Comparison of ENCODE assay signal across 8 mouse cellular contexts in genomic region chr11:118248150-118249011, GRCm38 (mm10). TPM values are rescaled to one million over a fixed set of nuclear protein-coding genes. Genes with fewer than 3 reads are reported as not detected.
DNase-seq lines count a peak whose midpoint lies in the region; ATAC-seq lines count a peak whose summit lies in the region.

Gene Cyth1 (minus strand): TSS chr11:118248592.

- H3K4me3 ChIP-seq in heart, embryonic 10.5 days, result peak within 1 kb of the TSS; percentile 86
- peak within 1 kb of the TSS; percentile 92 for H3K4me3 ChIP-seq in kidney, embryonic 15.5 days (replicated peaks)

- H3K4me2 ChIP-seq in kidney, embryonic 15.5 days, result peak within 1 kb of the TSS; percentile 89

- H3K27me3 ChIP-seq in heart, embryonic 10.5 days (ENCODE audit: insufficient read depth, poor library complexity, severe bottlenecking), result no peaks in the 10 kb centered on the region
- H3K27me3 ChIP-seq in kidney, embryonic 15.5 days, result no peaks in the 10 kb centered on the region

- no peaks in the 10 kb centered on the region for H3K36me3 ChIP-seq in heart, embryonic 10.5 days
- no peaks in the 10 kb centered on the region for H3K36me3 ChIP-seq in kidney, embryonic 15.5 days

- H3K27ac ChIP-seq in heart, embryonic 10.5 days, result peak within 1 kb of the TSS; percentile 93
- H3K27ac ChIP-seq in kidney, embryonic 15.5 days, result peak within 1 kb of the TSS; percentile 95

- H3K4me1 ChIP-seq in heart, embryonic 10.5 days, result peaks cover 33% of the 10 kb centered on the region
- peaks cover 49% of the 10 kb centered on the region for H3K4me1 ChIP-seq in kidney, embryonic 15.5 days

- WGBS in heart, embryonic 10.5 days, result under 1% methylated on average over 86 of the region's 86 CpGs
- under 1% methylated on average over 85 of the region's 86 CpGs for WGBS in kidney, embryonic 15.5 days

- H3K9ac ChIP-seq in kidney, embryonic 15.5 days, result peak within 1 kb of the TSS; percentile 94

- no peaks in the 10 kb centered on the region for H3K9me3 ChIP-seq in heart, embryonic 10.5 days
- no peaks in the 10 kb centered on the region for H3K9me3 ChIP-seq in kidney, embryonic 15.5 days (replicated peaks)

- peak; percentile 95 for ATAC-seq in erythroblast, adult 5-6 weeks (replicated peaks; ENCODE audit: low FRiP score, poor library complexity, severe bottlenecking)
- peak; percentile 95 for ATAC-seq in kidney, embryonic 15.5 days (replicated peaks; ENCODE audit: low FRiP score)
- ATAC-seq in monocyte, adult 5-6 weeks (replicated peaks; ENCODE audit: insufficient number of reproducible peaks, low FRiP score, low TSS enrichment, poor library complexity, severe bottlenecking), result peak; percentile 91

- DNase-seq in B cell, adult 2 months, result peak; percentile 100
- DNase-seq in brain, adult 2 months (ENCODE audit: low read depth, low spot score), result peak; percentile 99
- DNase-seq in heart, embryonic 10.5 days (ENCODE audit: low spot score), result peak; percentile 100
- peak; percentile 99 for DNase-seq in liver
- peak; percentile 99 to 100 for DNase-seq in spleen, postnatal 4 days (ENCODE audit: low spot score in 2 of 2)

RNA-seq across cellular contexts. Expression of gene Cyth1, which starts in this region (rescaled TPM):
- 2.7 and 6.0 TPM in 2 replicates for total RNA-seq in erythroblast, adult 5-6 weeks (2015; ENCODE audit: low replicate concordance)
- 3.6 and 14.4 TPM in 2 replicates for total RNA-seq in erythroblast, adult 5-6 weeks (2017; ENCODE audit: low replicate concordance)
- 15.5 and 15.6 TPM in 2 replicates for polyA plus RNA-seq in heart, embryonic 10.5 days (2016; fragmentation: Nextera tagmentation; extraction: Ambion mirVana)
- 16.4 and 16.5 TPM in 2 replicates for polyA plus RNA-seq in kidney, embryonic 15.5 days (2015; fragmentation: Nextera tagmentation; extraction: Ambion mirVana)
- 110 to 193 TPM (median 136 TPM) in 3 replicates for total RNA-seq in monocyte, adult 5-6 weeks (2017)

Comparison
In these comparisons a context has a peak if more than half of its experiments do, and no peak if none do; other contexts are left out.
1. Peak in every context shown above with its lines: DNase-seq, ATAC-seq, H3K4me3 ChIP-seq and H3K27ac ChIP-seq.